Mouse (Mus musculus) heart, embryonic 14.5 days (tissue): ENCODE data around the gene Zfp804a. TPM values are rescaled to one million over a fixed set of nuclear protein-coding genes. Genes with fewer than 3 reads are reported as not detected.

Experiments
- ATAC-seq: fragments of 200-750 bp; cut with Nextera tagmentation; 2 replicates; pipeline ENCODE4 v1.8.0; 2017; ENCODE audit warnings: low read depth, moderate TSS enrichment; ENCODE audit not compliant: insufficient number of reproducible peaks, insufficient read depth, low FRiP score
- H3K27ac ChIP-seq, 2 experiments: fragments of 200-500 bp in 1 of 2; fragments of 300-500 bp in 1 of 2; sonication (generic) in 1 of 2; replicated peaks in 1 of 2; 2 replicates each; pipeline ENCODE4 v1.5.1; 2012 to 2014; ENCODE audit warnings: low read depth in 2 of 2, low read length in 2 of 2, control low read depth in 1 of 2, mild to moderate bottlenecking in 1 of 2, mixed read lengths in 1 of 2; ENCODE audit not compliant: control insufficient read depth in 1 of 2, insufficient read depth in 1 of 2
- H3K27me3 ChIP-seq: fragments of 300-500 bp; sonication (generic); 2 replicates; pipeline ENCODE4 v1.6.1; 2014; ENCODE audit warnings: mild to moderate bottlenecking, low read length, control low read depth; ENCODE audit not compliant: control insufficient read depth, insufficient read depth
- H3K36me3 ChIP-seq: fragments of 300-500 bp; sonication (generic); 2 replicates; pipeline ENCODE4 v1.6.1; 2014; ENCODE audit warnings: mild to moderate bottlenecking, control low read depth, low read length, mixed read lengths; ENCODE audit not compliant: control insufficient read depth, insufficient read depth
- H3K4me1 ChIP-seq, 2 experiments: fragments of 200-500 bp in 1 of 2; fragments of 300-500 bp in 1 of 2; sonication (generic) in 1 of 2; 2 replicates each; pipeline ENCODE4 v1.6.1; 2012 to 2014; ENCODE audit warnings: low read length in 2 of 2, control low read depth in 1 of 2, mixed read lengths in 1 of 2; ENCODE audit not compliant: control insufficient read depth in 2 of 2, insufficient read depth in 2 of 2
- H3K4me2 ChIP-seq: fragments of 300-500 bp; sonication (generic); 2 replicates; pipeline ENCODE4 v1.6.1; 2014; ENCODE audit warnings: mild to moderate bottlenecking, low read length
- H3K4me3 ChIP-seq, 2 experiments: fragments of 200-500 bp in 1 of 2; fragments of 300-500 bp in 1 of 2; sonication (generic) in 1 of 2; 2 replicates each; pipeline ENCODE4 v1.5.1; 2012 to 2014; ENCODE audit warnings: low read length in 2 of 2, mild to moderate bottlenecking in 2 of 2, control low read depth in 1 of 2, low read depth in 1 of 2, moderate library complexity in 1 of 2; ENCODE audit not compliant: control insufficient read depth in 1 of 2, insufficient read depth in 1 of 2
- H3K9ac ChIP-seq: fragments of 300-500 bp; sonication (generic); 2 replicates; pipeline ENCODE4 v1.6.1; 2014; ENCODE audit warnings: mild to moderate bottlenecking, low read length
- H3K9me3 ChIP-seq: fragments of 300-500 bp; sonication (generic); 2 replicates; pipeline ENCODE4 v1.6.1; 2016; ENCODE audit warnings: low read length, control low read depth; ENCODE audit not compliant: control insufficient read depth
- WGBS: fragments of 180-500 bp; shearing (Covaris S2); extraction: QIAGEN DNeasy Blood & Tissue Kit; methylation state at CpG from one replicate; pipeline ENCODE4 v1.1.7; 2014; 5-methylcytosine and 5-hydroxymethylcytosine counted together
- polyA plus RNA-seq: library from polyadenylated mRNA; unstranded; fragments of >200 nt; fragmentation: Nextera tagmentation; extraction: Ambion mirVana; gene quantifications from 2 replicates; pipeline ENCODE4 v1.2.1, GENCODE M21; 2014

Gene Zfp804a
- polyA plus RNA-seq, 1 experiment from 2014 or later, result 0.42 TPM

- no peaks in the 10 kb centered on the region for H3K27me3 ChIP-seq
- WGBS, result 76% methylated on average over 5 of the region's 5 CpGs
- no peak for ATAC-seq
Measured at GRCm38 (mm10) chr2:82199901-82200300, 146.9 kb downstream of the Zfp804a start.

GRCm38 (mm10) chr2:82200616-82201015, 147.6 kb downstream of the Zfp804a start:
- H3K4me1 ChIP-seq, result no peaks in the 10 kb centered on the region
- no peak overlapping the region for H3K4me3 ChIP-seq
- H3K9ac ChIP-seq, result no peak overlapping the region
- 70% methylated on average over 5 of the region's 5 CpGs for WGBS
- no peaks in the 10 kb centered on the region for H3K27me3 ChIP-seq
- H3K27ac ChIP-seq, result no peak overlapping the region
- ATAC-seq, result no peak
- no peaks in the 10 kb centered on the region for H3K36me3 ChIP-seq
- no peaks in the 10 kb centered on the region for H3K9me3 ChIP-seq
- H3K4me2 ChIP-seq, result no peak overlapping the region

More at GRCm38 (mm10) chr2:82199901-82200300, 146.9 kb downstream of the Zfp804a start:
- no peaks in the 10 kb centered on the region for H3K9me3 ChIP-seq
- no peaks in the 10 kb centered on the region for H3K36me3 ChIP-seq
- H3K27ac ChIP-seq, result no peak overlapping the region
- no peak overlapping the region for H3K4me3 ChIP-seq
- H3K9ac ChIP-seq, result no peak overlapping the region
- H3K4me2 ChIP-seq, result no peak overlapping the region
- H3K4me1 ChIP-seq, result no peaks in the 10 kb centered on the region

DNA sequence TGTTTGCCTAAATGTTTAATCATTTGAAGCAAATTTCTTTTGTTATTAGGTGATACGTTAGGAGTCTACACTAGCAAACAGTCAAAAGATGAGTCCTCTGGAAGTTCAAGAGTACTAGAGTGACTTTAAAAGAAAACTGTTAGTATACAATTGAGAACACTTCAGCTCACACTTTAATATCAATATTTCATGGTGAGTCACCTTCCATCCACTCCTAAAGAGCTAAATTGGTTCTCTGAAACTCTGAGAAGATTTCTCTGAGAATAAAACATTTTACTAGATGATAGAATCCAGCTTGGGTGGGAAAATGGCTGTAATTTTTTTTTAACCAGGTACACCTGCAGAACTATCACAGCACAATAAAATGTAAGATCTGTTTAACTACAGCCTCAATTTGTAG, 157.6 kb downstream of the Zfp804a start:
- Histone ChIP-seq H3K27me3 (no peaks in the 10 kb centered on the region), H3K36me3 (no peaks in the 10 kb centered on the region), H3K27ac (no peak overlapping the region), H3K4me2 (no peak overlapping the region), H3K9me3 (0 out of 2 replicates have a peak, but pooled peaks cover 6% of the 10 kb centered on the region), H3K4me1 (no peaks in the 10 kb centered on the region), H3K9ac (no peak overlapping the region), H3K4me3 (no peak overlapping the region)
- 68% methylated on average over 1 of the region's 1 CpGs for WGBS
- no peak for ATAC-seq

DNA sequence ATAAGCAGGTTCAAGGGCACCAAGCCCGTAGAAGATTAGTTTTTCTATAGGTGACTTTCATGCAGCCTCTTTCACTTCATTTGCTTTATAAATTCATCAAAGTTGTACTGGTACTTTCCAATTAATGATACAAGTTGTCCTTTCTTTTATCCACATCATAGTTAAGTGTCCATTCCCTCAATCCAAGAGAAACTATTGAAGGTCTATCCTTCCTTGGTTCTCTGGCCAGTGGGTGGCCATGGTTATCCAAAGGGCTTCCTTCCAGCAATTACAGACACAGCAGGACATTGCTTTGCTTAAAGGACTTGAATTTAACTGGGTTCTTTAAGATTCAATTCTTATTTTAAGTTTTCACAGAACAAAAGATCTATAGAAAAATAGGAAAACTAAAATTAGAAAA, 158.9 kb downstream of the Zfp804a start:
- 75% methylated on average over 1 of the region's 1 CpGs for WGBS
- Histone ChIP-seq H3K27me3 (no peaks in the 10 kb centered on the region), H3K9me3 (0 out of 2 replicates have a peak, but pooled peaks cover 8% of the 10 kb centered on the region), H3K4me3 (no peak overlapping the region), H3K4me2 (no peak overlapping the region), H3K4me1 (no peaks in the 10 kb centered on the region), H3K9ac (no peak overlapping the region), H3K27ac (no peak overlapping the region), H3K36me3 (no peaks in the 10 kb centered on the region)
- no peak for ATAC-seq

- no peak overlapping the region for H3K4me3 ChIP-seq
- no peak overlapping the region for H3K27ac ChIP-seq
- no peak for ATAC-seq
- H3K4me1 ChIP-seq, result no peaks in the 10 kb centered on the region
- H3K27me3 ChIP-seq, result no peaks in the 10 kb centered on the region
- 10% methylated on average over 2 of the region's 2 CpGs for WGBS
- no peak overlapping the region for H3K9ac ChIP-seq
- no peak overlapping the region for H3K4me2 ChIP-seq
- H3K36me3 ChIP-seq, result no peaks in the 10 kb centered on the region
- H3K9me3 ChIP-seq, result 0 out of 2 replicates have a peak, but pooled peaks cover 8% of the 10 kb centered on the region
Measured at GRCm38 (mm10) chr2:82217873-82218272, 164.9 kb downstream of the Zfp804a start.

DNA sequence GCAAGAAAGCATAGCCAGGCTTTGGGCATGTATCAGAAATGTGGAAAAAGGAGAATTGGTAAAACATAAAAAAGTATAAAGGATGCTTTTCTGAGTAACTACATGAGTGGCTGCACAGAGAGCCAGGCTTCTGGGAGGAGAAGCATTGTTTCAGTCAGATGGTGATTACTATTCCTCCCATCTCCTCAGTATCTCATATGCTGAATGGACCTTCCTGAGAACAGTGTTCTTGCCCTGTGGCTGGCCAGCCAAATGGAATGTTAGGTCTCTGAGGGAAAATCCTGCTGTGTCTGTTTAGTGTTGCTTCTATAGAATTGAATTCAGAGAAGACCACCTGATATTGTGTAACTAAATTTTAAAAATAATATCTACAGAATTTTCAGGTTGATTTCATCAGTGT, 193.0 kb downstream of the Zfp804a start:
- no peaks in the 10 kb centered on the region for H3K27me3 ChIP-seq
- no peak overlapping the region for H3K9ac ChIP-seq
- no peak overlapping the region for H3K4me2 ChIP-seq
- ATAC-seq, result no peak
- no peaks in the 10 kb centered on the region for H3K4me1 ChIP-seq
- no peaks in the 10 kb centered on the region for H3K36me3 ChIP-seq
- H3K27ac ChIP-seq, result no peak overlapping the region
- H3K9me3 ChIP-seq, result no peaks in the 10 kb centered on the region
- H3K4me3 ChIP-seq, result no peak overlapping the region

GRCm38 (mm10) chr2:82246902-82247522, 194.0 kb downstream of the Zfp804a start:
- H3K9me3 ChIP-seq, result no peaks in the 10 kb centered on the region
- no peak overlapping the region for H3K4me2 ChIP-seq
- H3K27ac ChIP-seq, result no peak overlapping the region
- H3K4me1 ChIP-seq, result no peaks in the 10 kb centered on the region
- H3K4me3 ChIP-seq, result no peak overlapping the region
- ATAC-seq, result no peak
- no peaks in the 10 kb centered on the region for H3K27me3 ChIP-seq
- H3K9ac ChIP-seq, result no peak overlapping the region
- no peaks in the 10 kb centered on the region for H3K36me3 ChIP-seq

- no peak overlapping the region for H3K4me2 ChIP-seq
- no peak overlapping the region for H3K9ac ChIP-seq
- no peaks in the 10 kb centered on the region for H3K36me3 ChIP-seq
- H3K27me3 ChIP-seq, result no peaks in the 10 kb centered on the region
- WGBS, result 65% methylated on average over 5 of the region's 5 CpGs
- H3K4me1 ChIP-seq, result no peaks in the 10 kb centered on the region
- no peak overlapping the region for H3K4me3 ChIP-seq
- no peak for ATAC-seq
- H3K27ac ChIP-seq, result no peak overlapping the region
- no peaks in the 10 kb centered on the region for H3K9me3 ChIP-seq
Measured at GRCm38 (mm10) chr2:82253382-82253781, 200.4 kb downstream of the Zfp804a start.
